Mouse (Mus musculus) E14TG2a.4 (cell line): ENCODE results near the gene Ap1ar.

Experiments
- CTCF ChIP-seq: conservative IDR thresholded peaks from 2 replicates; pipeline ENCODE4 v1.5.1; 2014; ENCODE audit warnings: low read length
- NANOG ChIP-seq: IDR thresholded peaks from 2 replicates; pipeline ENCODE4 v1.6.1; 2014; ENCODE audit warnings: borderline replicate concordance, low read length, mixed read lengths
- POU5F1 ChIP-seq: IDR thresholded peaks from 2 replicates; pipeline ENCODE4 v1.6.1; 2014; ENCODE audit warnings: low read length, borderline replicate concordance

DNA sequence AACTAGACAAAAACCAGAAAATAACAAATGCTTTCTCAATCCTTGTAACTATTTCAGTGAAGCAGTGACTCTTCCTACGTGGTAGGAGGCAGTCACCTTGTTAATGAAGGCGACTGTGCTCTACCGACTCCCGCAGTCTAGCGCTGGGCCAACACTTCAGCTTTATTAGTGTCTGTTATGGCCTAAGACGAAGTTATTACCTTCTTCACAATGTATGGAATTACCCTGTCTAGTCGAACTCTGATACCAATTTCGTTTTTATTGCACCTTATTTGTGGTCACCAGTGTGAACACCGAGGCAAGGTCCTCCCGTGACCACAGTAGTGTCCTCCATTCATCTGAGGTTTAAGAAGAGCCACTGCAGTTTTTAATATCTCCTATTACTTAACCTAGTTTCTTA lies 7.1 kb downstream of the Ap1ar start:
- TF ChIP-seq CTCF (no peak), NANOG (no peak), POU5F1 (no peak)
